ENCODE assay signal across 4 mouse cellular contexts in genomic region chr3:154071989-154072388, GRCm38 (mm10).
DNase-seq lines count a peak whose midpoint lies in the region.

No protein-coding gene starts in this region.

- DNase-seq in ES-CJ7 (ENCODE audit: low read depth, low spot score) (peak; percentile 56), R1 (ENCODE audit: low read depth, low spot score) (peak; percentile 69), ZHBTc4 (ENCODE audit: low read depth, low spot score) (peak; percentile 74)
- DNase-seq in heart, adult 11 months = peak; percentile 6

Comparison
In these comparisons a context has a peak if more than half of its experiments do, and no peak if none do; other contexts are left out.
1. Peak in every context shown above with its lines: DNase-seq.
2. DNase-seq: peak in every context shown above with its lines; median percentile 74 in ZHBTc4; 69 in R1; 56 in ES-CJ7; 6 in heart, adult 11 months.